ENCODE assay signal across 14 mouse cellular contexts in genomic region chr11:117130068-117130467, GRCm38 (mm10). TPM values are rescaled to one million over a fixed set of nuclear protein-coding genes. Genes with fewer than 3 reads are reported as not detected.
A peak's percentile ranks its signal among the peaks of the same experiment; 100 is the strongest.
DNase-seq lines count a peak whose midpoint lies in the region; ATAC-seq and TF ChIP-seq lines count a peak whose summit lies in the region.
"Had no signal": no experiment of that assay in that cellular context is flagged by ENCODE, and none has a peak within 500 bp of the region (broad histone marks: within the 10 kb centered on the region; RNA-seq: fewer than 3 reads in every experiment).

No protein-coding gene starts in this region.

- TF ChIP-seq CTCF in lung, adult 2 months (IDR thresholded peaks at IDR 0.05; ENCODE audit: insufficient read depth, low read length): no peak

- DNase-seq in heart, embryonic 10.5 days (ENCODE audit: low spot score): no peak
- DNase-seq in heart, postnatal 25 days (ENCODE audit: low spot score): no peak
- DNase-seq in lung, adult 2 months: no peak
- no peak for DNase-seq in embryo, embryonic 10.5 days (ENCODE audit: low spot score)
- no peak for DNase-seq in thymus, postnatal 14 days
- DNase-seq: gastrocnemius, postnatal 36 days; kidney, postnatal 14 days; right cerebral cortex, postnatal 25 days; thymus, adult 18-20 months had no signal

- H3K4me3 ChIP-seq in heart, embryonic 10.5 days: no peak overlapping the region
- no peak overlapping the region for H3K4me3 ChIP-seq in lung, embryonic 15.5 days
- H3K4me3 ChIP-seq in lung, adult 2 months (replicated peaks; ENCODE audit: extremely low read depth, low read depth, low read length): no peak overlapping the region
- H3K4me3 ChIP-seq in intestine, embryonic 16.5 days (ENCODE audit: low read length): no peak overlapping the region
- H3K4me3 ChIP-seq in stomach, embryonic 14.5 days (ENCODE audit: low read depth, low read length): no peak overlapping the region
- H3K4me3 ChIP-seq: liver, embryonic 15.5 days had no signal

- no peak for ATAC-seq in lung, embryonic 15.5 days (ENCODE audit: borderline replicate concordance, extremely low read depth, low FRiP score, low TSS enrichment)
- no peak for ATAC-seq in intestine, embryonic 16.5 days
- ATAC-seq in stomach, embryonic 14.5 days (ENCODE audit: insufficient number of reproducible peaks, insufficient read depth, low FRiP score, low read depth): no peak
- ATAC-seq: CD4-positive, CD25-positive, alpha-beta regulatory T cell, adult 4 months had no signal

- WGBS in heart, embryonic 10.5 days: 79% methylated on average over 8 of the region's 8 CpGs
- 80% methylated on average over 8 of the region's 8 CpGs for WGBS in lung, embryonic 15.5 days
- 53% methylated on average over 8 of the region's 8 CpGs for WGBS in lung, adult 2 months
- 74% methylated on average over 8 of the region's 8 CpGs for WGBS in intestine, embryonic 16.5 days
- WGBS in stomach, embryonic 14.5 days: 69% methylated on average over 8 of the region's 8 CpGs

- no peak for TF ChIP-seq POLR2A in lung, adult 2 months (IDR thresholded peaks at IDR 0.05; ENCODE audit: borderline replicate concordance, extremely low read depth, low read depth, low read length)

- peak overlapping the region; percentile 84 for H3K27ac ChIP-seq in heart, embryonic 10.5 days
- peak overlapping the region; percentile 39; the same call in 1 of the 2 replicates for H3K27ac ChIP-seq in lung, embryonic 15.5 days
- H3K27ac ChIP-seq in intestine, embryonic 16.5 days (ENCODE audit: low read length): peak overlapping the region; percentile 67
- H3K27ac ChIP-seq in stomach, embryonic 14.5 days (ENCODE audit: low read length): peak overlapping the region; percentile 83
- H3K27ac ChIP-seq: liver, embryonic 15.5 days had no signal

- H3K9ac ChIP-seq in lung, embryonic 15.5 days: no peak overlapping the region
- peak overlapping the region; percentile 29; the same call in 1 of the 2 replicates for H3K9ac ChIP-seq in intestine, embryonic 16.5 days (ENCODE audit: low read depth, low read length)
- no peak overlapping the region for H3K9ac ChIP-seq in stomach, embryonic 14.5 days (replicated peaks; ENCODE audit: low read depth, low read length)
- H3K9ac ChIP-seq: liver, embryonic 15.5 days had no signal

- H3K4me2 ChIP-seq in lung, embryonic 15.5 days: no peak overlapping the region
- H3K4me2 ChIP-seq in intestine, embryonic 16.5 days (ENCODE audit: low read depth, low read length): no peak overlapping the region
- H3K4me2 ChIP-seq in stomach, embryonic 14.5 days (replicated peaks; ENCODE audit: low read depth, low read length): no peak overlapping the region
- H3K4me2 ChIP-seq: liver, embryonic 15.5 days had no signal

- peaks cover 75% of the 10 kb centered on the region for H3K4me1 ChIP-seq in heart, embryonic 10.5 days
- H3K4me1 ChIP-seq in lung, embryonic 15.5 days: peaks cover 56% of the 10 kb centered on the region
- peaks cover 34% of the 10 kb centered on the region for H3K4me1 ChIP-seq in lung, adult 2 months (ENCODE audit: control insufficient read depth, insufficient read depth, low read length)
- peaks cover 42% of the 10 kb centered on the region for H3K4me1 ChIP-seq in intestine, embryonic 16.5 days (ENCODE audit: control insufficient read depth, insufficient read depth, low read length)
- peaks cover 46% of the 10 kb centered on the region for H3K4me1 ChIP-seq in stomach, embryonic 14.5 days (ENCODE audit: control insufficient read depth, insufficient read depth, low read length)

- H3K9me3 ChIP-seq in heart, embryonic 10.5 days: no peaks in the 10 kb centered on the region
- H3K9me3 ChIP-seq in lung, embryonic 15.5 days: no peaks in the 10 kb centered on the region
- no peaks in the 10 kb centered on the region for H3K9me3 ChIP-seq in intestine, embryonic 16.5 days (ENCODE audit: control insufficient read depth, low read length)
- no peaks in the 10 kb centered on the region for H3K9me3 ChIP-seq in stomach, embryonic 14.5 days (ENCODE audit: control insufficient read depth, low read depth, low read length)
- H3K9me3 ChIP-seq: liver, embryonic 15.5 days had no signal

- H3K27me3 ChIP-seq in heart, embryonic 10.5 days (ENCODE audit: insufficient read depth, poor library complexity, severe bottlenecking): no peaks in the 10 kb centered on the region
- H3K27me3 ChIP-seq in lung, embryonic 15.5 days: no peaks in the 10 kb centered on the region
- H3K27me3 ChIP-seq in intestine, embryonic 16.5 days (replicated peaks; ENCODE audit: control insufficient read depth, insufficient read depth, low read length): no peaks in the 10 kb centered on the region
- H3K27me3 ChIP-seq in stomach, embryonic 14.5 days (ENCODE audit: control insufficient read depth, insufficient read depth, low read length): no peaks in the 10 kb centered on the region
- H3K27me3 ChIP-seq: liver, embryonic 15.5 days had no signal

- intact Hi-C loops in heart, postnatal 25 days (cut with DNase I): no loop called here

- H3K36me3 ChIP-seq in heart, embryonic 10.5 days: peaks cover 7% of the 10 kb centered on the region; the same call in 1 of the 2 replicates
- H3K36me3 ChIP-seq in lung, embryonic 15.5 days: peaks cover 9% of the 10 kb centered on the region; the same call in 1 of the 2 replicates
- H3K36me3 ChIP-seq in intestine, embryonic 16.5 days (ENCODE audit: control insufficient read depth, insufficient read depth, low read length): no peaks in the 10 kb centered on the region
- H3K36me3 ChIP-seq in stomach, embryonic 14.5 days (ENCODE audit: control insufficient read depth, insufficient read depth, low read length): no peaks in the 10 kb centered on the region

RNA-seq across cellular contexts. Expression of gene Sec14l1, which starts 15.1 kb away (rescaled TPM):
- polyA plus RNA-seq in heart, embryonic 10.5 days (2016; fragmentation: Nextera tagmentation; extraction: Ambion mirVana): 46.2 and 56.0 TPM in 2 replicates
- 10 to 100 TPM; 71.7 to 74.1 TPM for total RNA-seq in heart, postnatal 25 days (2021)
- polyA plus RNA-seq in lung, embryonic 15.5 days (2015; fragmentation: Nextera tagmentation; extraction: Ambion mirVana): 68.9 and 73.9 TPM in 2 replicates
- 123 and 133 TPM in 2 replicates for polyA plus RNA-seq in lung, adult 2 months (2012; rRNA removed)
- 28.5 and 29.5 TPM in 2 replicates for polyA plus RNA-seq in intestine, embryonic 16.5 days (2015; fragmentation: Nextera tagmentation; extraction: Ambion mirVana)
- polyA plus RNA-seq in stomach, embryonic 14.5 days (2014; fragmentation: Nextera tagmentation; extraction: Ambion mirVana): 41.1 and 42.7 TPM in 2 replicates
